In the genomic region with DNA sequence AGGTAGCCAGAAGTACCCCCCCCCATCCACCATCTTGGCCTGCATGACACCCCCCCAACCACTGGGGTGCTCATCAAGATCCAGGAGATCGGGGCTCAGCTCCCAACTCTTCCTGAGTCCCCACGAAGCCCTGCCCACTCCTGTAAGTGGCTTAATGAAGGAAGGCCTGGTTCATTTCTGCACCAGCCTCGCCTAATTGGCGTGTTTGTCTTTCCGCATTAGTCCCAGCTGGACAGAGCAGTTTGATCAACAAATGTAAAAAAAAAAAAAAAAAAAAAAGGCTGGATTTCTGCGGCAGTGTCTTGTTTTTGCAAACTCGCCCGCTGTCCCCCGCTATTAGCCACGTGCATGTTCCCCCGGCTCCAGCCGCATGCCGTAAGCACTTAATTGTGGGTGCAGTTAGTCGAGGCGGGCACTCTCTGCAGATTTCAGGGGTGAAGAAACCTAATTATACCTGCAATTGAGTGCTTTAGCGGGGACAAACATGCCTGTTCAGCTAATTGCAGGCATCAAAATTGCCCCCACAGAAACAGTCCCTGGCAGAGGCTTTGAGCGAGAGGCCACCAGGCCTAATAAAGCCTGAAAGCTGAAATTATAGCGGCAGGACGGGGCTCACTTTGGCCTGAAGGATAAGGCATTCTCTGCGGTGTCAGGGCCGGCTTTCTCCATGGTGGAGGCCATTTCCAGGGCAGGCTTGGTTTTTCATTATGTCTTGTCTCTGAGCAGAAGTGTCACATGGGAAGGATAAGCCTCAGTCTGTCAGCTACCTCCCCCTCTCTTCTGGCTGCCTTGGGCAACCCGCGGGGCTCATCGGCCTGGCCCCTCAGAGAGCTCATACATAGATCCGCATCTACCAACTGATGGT, we compare ENCODE assay signal across 12 mouse cellular contexts.
A peak's percentile ranks its signal among the peaks of the same experiment; 100 is the strongest.
DNase-seq lines count a peak whose midpoint lies in the region; ATAC-seq lines count a peak whose summit lies in the region.
"Had no signal": no experiment of that assay in that cellular context is flagged by ENCODE, and none has a peak within 500 bp of the region (broad histone marks: within the 10 kb centered on the region; RNA-seq: fewer than 3 reads in every experiment).

No protein-coding gene starts in this region.

- no peaks in the 10 kb centered on the region for H3K9me3 ChIP-seq in neural tube, embryonic 11.5 days (ENCODE audit: control insufficient read depth, low read length)
- H3K9me3 ChIP-seq in hindbrain, embryonic 11.5 days (ENCODE audit: control insufficient read depth, low read length) = no peaks in the 10 kb centered on the region
- no peaks in the 10 kb centered on the region for H3K9me3 ChIP-seq in midbrain, embryonic 10.5 days (replicated peaks)

- H3K4me1 ChIP-seq in neural tube, embryonic 11.5 days (ENCODE audit: control insufficient read depth, insufficient read depth, low read length) = peaks cover 28% of the 10 kb centered on the region
- peaks cover 16% of the 10 kb centered on the region for H3K4me1 ChIP-seq in hindbrain, embryonic 11.5 days (replicated peaks; ENCODE audit: control insufficient read depth, insufficient read depth, low read length)
- peaks cover 89% of the 10 kb centered on the region for H3K4me1 ChIP-seq in midbrain, embryonic 10.5 days

- no peak overlapping the region for H3K4me2 ChIP-seq in neural tube, embryonic 11.5 days (ENCODE audit: low read depth)
- H3K4me2 ChIP-seq in hindbrain, embryonic 11.5 days (replicated peaks; ENCODE audit: low read depth, low read length) = no peak overlapping the region

- no peak for ATAC-seq in neural tube, embryonic 11.5 days (ENCODE audit: insufficient read depth, low FRiP score, low TSS enrichment)
- ATAC-seq in hindbrain, embryonic 11.5 days (ENCODE audit: low FRiP score) = no peak

- no peaks in the 10 kb centered on the region for H3K36me3 ChIP-seq in neural tube, embryonic 11.5 days (ENCODE audit: control insufficient read depth, insufficient read depth, low read length)
- H3K36me3 ChIP-seq in hindbrain, embryonic 11.5 days (ENCODE audit: control insufficient read depth, insufficient read depth, low read length) = no peaks in the 10 kb centered on the region
- H3K36me3 ChIP-seq in midbrain, embryonic 10.5 days = no peaks in the 10 kb centered on the region

- peak overlapping the region; percentile 32 for H3K9ac ChIP-seq in neural tube, embryonic 11.5 days (ENCODE audit: low read length)
- no peak overlapping the region for H3K9ac ChIP-seq in hindbrain, embryonic 11.5 days (ENCODE audit: low read depth, low read length)

- peak overlapping the region; percentile 80 for H3K27ac ChIP-seq in neural tube, embryonic 11.5 days (ENCODE audit: low read depth, low read length)
- peak overlapping the region; percentile 81 for H3K27ac ChIP-seq in hindbrain, embryonic 11.5 days (ENCODE audit: low read depth, low read length)
- peak overlapping the region; percentile 81 for H3K27ac ChIP-seq in midbrain, embryonic 10.5 days (replicated peaks)

- H3K27me3 ChIP-seq in neural tube, embryonic 11.5 days (ENCODE audit: control insufficient read depth, insufficient read depth, low read length) = no peaks in the 10 kb centered on the region
- no peaks in the 10 kb centered on the region for H3K27me3 ChIP-seq in hindbrain, embryonic 11.5 days (ENCODE audit: control insufficient read depth, insufficient read depth, low read length)
- H3K27me3 ChIP-seq in midbrain, embryonic 10.5 days (ENCODE audit: low read depth, poor library complexity, severe bottlenecking) = peaks cover 39% of the 10 kb centered on the region
- H3K27me3 ChIP-seq: CH12.LX had no signal

- peak; percentile 39 for DNase-seq in neural tube, embryonic 11.5 days (ENCODE audit: low spot score)
- no peak for DNase-seq in neural tube, embryonic 10.5 days (ENCODE audit: extremely low spot score, low spot score)
- DNase-seq in hindbrain, embryonic 11.5 days (ENCODE audit: low spot score) = no peak
- DNase-seq in midbrain, embryonic 10.5 days (ENCODE audit: low spot score) = no peak
- no peak for DNase-seq in ovary, adult 18-20 months (ENCODE audit: low spot score)
- no peak for DNase-seq in spleen, adult 18-20 months
- DNase-seq in thymus, postnatal 14 days = no peak
- no peak for DNase-seq in spleen, postnatal 14 days (ENCODE audit: low spot score in 2 of 2)
- DNase-seq: cerebellum, adult 18-20 months; kidney, adult 2 months; thymus, postnatal 36 days had no signal

- WGBS in neural tube, embryonic 11.5 days = 38% methylated on average over 25 of the region's 25 CpGs
- WGBS in hindbrain, embryonic 11.5 days = 59% methylated on average over 25 of the region's 25 CpGs
- WGBS in midbrain, embryonic 10.5 days = 61% methylated on average over 25 of the region's 25 CpGs

- no peak overlapping the region for H3K4me3 ChIP-seq in neural tube, embryonic 11.5 days (ENCODE audit: low read depth, low read length)
- H3K4me3 ChIP-seq in hindbrain, embryonic 11.5 days (ENCODE audit: low read depth, low read length) = no peak overlapping the region
- H3K4me3 ChIP-seq in midbrain, embryonic 10.5 days = 0 out of 2 replicates have a peak overlapping the region, but pooled peaks have one; percentile 3
